Mouse (Mus musculus): ENCODE results near the gene Scgb1b10.
"Not testable (repeated sequence)": the region's sequence is repeated elsewhere in the genome, so short reads cannot be mapped to it uniquely, and the experiment has no call there.

Gene Scgb1b10
- long read RNA-seq, experiment 1, result 0 reads
- long read RNA-seq, experiment 2, result 0 reads

DNA sequence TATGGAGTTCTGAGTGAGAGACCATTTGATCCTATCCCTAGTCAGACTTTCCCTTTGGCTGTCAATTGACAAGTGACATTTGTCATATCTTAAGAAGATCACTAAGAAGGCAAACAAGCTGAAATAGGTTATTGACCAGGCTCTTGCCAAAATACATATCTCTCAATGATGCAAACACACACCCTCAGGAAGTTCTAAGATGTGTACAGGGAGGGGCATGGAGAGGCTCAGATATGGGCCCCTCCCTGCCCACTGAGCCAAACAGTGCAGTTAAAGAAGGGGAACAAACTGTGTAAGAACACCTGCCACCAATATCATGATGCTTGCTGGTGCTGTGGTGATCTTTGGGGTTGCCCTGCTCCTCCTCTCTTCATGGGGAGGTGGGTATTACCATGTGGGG is at the start of gene Scgb1b10:
Gene Scgb1b10, plus strand, starts transcription at position 301 of the 400 bp plus-strand sequence.
- intact Hi-C loops (cut with DNase I), result not testable (repeated sequence)

All from adrenal gland (tissue).